Mouse (Mus musculus): ENCODE results near the gene Casq2. TPM values are rescaled to one million over a fixed set of nuclear protein-coding genes. Genes with fewer than 3 reads are reported as not detected.

Gene Casq2
- polyA plus RNA-seq, 2 experiments = 59.5 to 91.2 TPM

DNA sequence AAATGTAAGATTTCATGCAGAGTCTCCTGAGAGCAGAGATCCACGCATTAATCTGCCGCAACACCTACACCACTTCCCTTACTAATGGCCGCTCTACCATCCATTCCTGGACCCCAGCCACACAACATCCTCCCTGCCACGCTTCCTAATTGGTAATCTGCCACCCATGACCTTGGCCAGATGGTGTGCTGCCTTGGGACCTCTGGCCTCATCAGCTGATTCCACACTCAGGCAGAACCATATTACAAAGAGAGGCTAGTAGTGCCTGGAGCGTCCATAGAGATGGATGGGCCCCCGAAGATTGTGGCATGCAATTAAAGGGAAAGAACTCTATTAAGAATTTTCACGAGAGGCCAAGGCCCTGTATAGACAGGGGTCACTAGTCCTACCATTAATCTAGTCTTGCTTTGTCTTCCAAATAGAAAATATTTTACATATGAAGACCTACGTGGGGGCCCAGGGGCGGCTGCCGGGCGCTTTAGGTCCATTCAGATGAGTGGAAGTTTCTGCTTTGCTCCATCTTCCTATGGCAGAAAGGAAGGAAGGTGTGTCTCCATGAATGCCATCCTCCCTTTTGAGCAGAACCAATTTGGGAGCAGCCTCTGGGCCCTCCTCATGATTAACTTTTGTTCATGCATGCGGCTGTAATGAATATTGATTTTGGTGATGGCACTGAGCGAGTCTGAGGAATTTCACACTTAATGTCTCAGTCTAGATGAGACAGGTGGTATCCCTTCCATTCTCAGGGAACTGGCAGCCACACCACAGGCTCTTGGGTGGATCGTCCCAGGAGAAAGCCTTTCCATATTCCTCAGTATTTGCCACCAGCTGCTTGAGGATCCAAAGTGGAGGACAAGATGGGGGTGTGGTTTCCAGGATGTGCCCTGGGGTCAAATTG lies 36.8 kb upstream of the Casq2 start:
- H3K27me3 ChIP-seq (ENCODE audit: control insufficient read depth, insufficient read depth, low read length) = no peaks in the 10 kb centered on the region
- H3K36me3 ChIP-seq (ENCODE audit: control insufficient read depth, insufficient read depth, low read length) = no peaks in the 10 kb centered on the region
- no peak overlapping the region for H3K4me3 ChIP-seq (replicated peaks; ENCODE audit: low read length)
- H3K4me2 ChIP-seq (replicated peaks; ENCODE audit: low read depth, low read length, severe bottlenecking) = no peak overlapping the region
- ATAC-seq (ENCODE audit: low FRiP score, low read depth) = no peak
- H3K9ac ChIP-seq (ENCODE audit: low read depth, low read length, severe bottlenecking) = no peak overlapping the region
- H3K4me1 ChIP-seq (ENCODE audit: control insufficient read depth, insufficient read depth, low read length) = no peaks in the 10 kb centered on the region
- DNase-seq (ENCODE audit: low spot score) = no peak
- TF ChIP-seq POLR2A (IDR thresholded peaks at IDR 0.05; ENCODE audit: borderline replicate concordance, extremely low read depth, insufficient read depth, insufficient read length) = no peak
- 74% methylated on average over 14 of the region's 14 CpGs for WGBS
- no peaks in the 10 kb centered on the region for H3K9me3 ChIP-seq (ENCODE audit: control insufficient read depth, low read length)
- no peak overlapping the region for H3K27ac ChIP-seq (replicated peaks; ENCODE audit: low read depth, low read length)

DNA sequence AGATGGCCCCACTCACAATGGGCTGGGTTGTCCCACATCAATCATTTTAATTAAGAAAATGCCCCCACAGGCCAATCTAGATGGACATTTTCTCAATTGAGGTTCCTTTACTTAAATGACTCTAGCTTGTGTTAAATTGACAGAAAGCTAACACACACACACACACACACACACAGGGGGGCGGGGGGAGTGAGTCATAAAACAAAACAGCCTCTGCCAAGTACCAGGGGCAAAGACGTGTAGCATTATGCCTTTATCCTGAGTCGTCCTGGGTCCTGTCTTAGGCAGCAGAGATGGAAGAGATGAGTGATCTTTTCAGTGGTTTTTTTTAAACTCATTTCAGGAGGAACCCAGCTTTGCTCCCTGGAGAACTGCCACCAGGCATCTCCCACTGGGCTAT lies 34.2 kb upstream of the Casq2 start:
- H3K27ac ChIP-seq (replicated peaks; ENCODE audit: low read depth, low read length) = no peak overlapping the region
- no peaks in the 10 kb centered on the region for H3K4me1 ChIP-seq (ENCODE audit: control insufficient read depth, insufficient read depth, low read length)
- H3K36me3 ChIP-seq (ENCODE audit: control insufficient read depth, insufficient read depth, low read length) = no peaks in the 10 kb centered on the region
- DNase-seq (ENCODE audit: low spot score) = no peak
- H3K27me3 ChIP-seq (ENCODE audit: control insufficient read depth, insufficient read depth, low read length) = no peaks in the 10 kb centered on the region
- ATAC-seq (ENCODE audit: low FRiP score, low read depth) = no peak
- no peak overlapping the region for H3K4me2 ChIP-seq (replicated peaks; ENCODE audit: low read depth, low read length, severe bottlenecking)
- WGBS = 45% methylated on average over 3 of the region's 3 CpGs
- no peak for TF ChIP-seq POLR2A (IDR thresholded peaks at IDR 0.05; ENCODE audit: borderline replicate concordance, extremely low read depth, insufficient read depth, insufficient read length)
- no peak overlapping the region for H3K9ac ChIP-seq (ENCODE audit: low read depth, low read length, severe bottlenecking)
- no peaks in the 10 kb centered on the region for H3K9me3 ChIP-seq (ENCODE audit: control insufficient read depth, low read length)
- no peak overlapping the region for H3K4me3 ChIP-seq (replicated peaks; ENCODE audit: low read length)

DNA sequence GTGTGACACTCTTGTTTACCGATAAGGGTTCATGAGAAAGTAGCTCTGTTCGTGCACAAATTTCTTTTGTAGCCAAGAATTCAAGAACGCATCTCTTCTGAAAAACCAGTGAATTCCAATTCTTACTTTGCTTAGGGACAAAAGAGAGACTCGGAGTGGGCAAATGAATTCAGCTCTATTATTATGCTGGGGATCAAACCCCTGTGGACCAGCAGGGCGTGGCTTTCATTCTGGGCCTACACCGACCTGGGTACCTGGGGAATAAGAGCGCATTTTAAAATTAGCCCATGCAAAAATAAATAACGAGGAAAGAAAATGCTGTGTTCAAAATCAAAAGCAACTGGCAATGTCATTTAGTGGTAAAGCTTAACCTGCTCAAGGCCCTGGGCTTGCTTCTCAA lies 32.9 kb upstream of the Casq2 start:
- DNase-seq (ENCODE audit: low spot score) (no peak), ATAC-seq (ENCODE audit: low FRiP score, low read depth) (no peak)
- no peak overlapping the region for H3K4me3 ChIP-seq (replicated peaks; ENCODE audit: low read length)
- no peaks in the 10 kb centered on the region for H3K9me3 ChIP-seq (ENCODE audit: control insufficient read depth, low read length)
- H3K9ac ChIP-seq (ENCODE audit: low read depth, low read length, severe bottlenecking) = no peak overlapping the region
- H3K4me2 ChIP-seq (replicated peaks; ENCODE audit: low read depth, low read length, severe bottlenecking) = no peak overlapping the region
- no peak overlapping the region for H3K27ac ChIP-seq (replicated peaks; ENCODE audit: low read depth, low read length)
- no peaks in the 10 kb centered on the region for H3K4me1 ChIP-seq (ENCODE audit: control insufficient read depth, insufficient read depth, low read length)
- no peaks in the 10 kb centered on the region for H3K36me3 ChIP-seq (ENCODE audit: control insufficient read depth, insufficient read depth, low read length)
- no peak for TF ChIP-seq POLR2A (IDR thresholded peaks at IDR 0.05; ENCODE audit: borderline replicate concordance, extremely low read depth, insufficient read depth, insufficient read length)
- H3K27me3 ChIP-seq (ENCODE audit: control insufficient read depth, insufficient read depth, low read length) = no peaks in the 10 kb centered on the region
- WGBS = 65% methylated on average over 8 of the region's 8 CpGs

DNA sequence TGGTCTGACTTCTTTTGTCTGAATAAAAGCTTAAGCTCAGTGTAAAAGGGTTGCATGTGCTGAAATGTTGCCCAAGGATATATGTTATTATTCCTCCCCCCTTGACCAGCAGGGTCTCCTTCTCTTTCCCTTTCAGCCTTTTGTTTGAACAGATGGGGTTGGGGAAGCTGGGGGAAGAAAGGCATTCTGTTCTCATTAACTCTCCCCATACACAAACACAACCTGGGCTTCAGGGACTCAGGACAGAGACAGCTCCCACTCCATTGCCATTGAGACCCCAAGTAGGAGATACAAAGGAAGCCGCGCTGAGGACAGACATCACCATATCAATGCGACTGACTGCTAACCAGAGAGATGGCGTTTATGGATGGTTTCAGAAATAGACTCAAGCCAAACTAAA lies 30.3 kb upstream of the Casq2 start:
- ATAC-seq (ENCODE audit: low FRiP score, low read depth) (no peak), DNase-seq (ENCODE audit: low spot score) (no peak)
- Histone ChIP-seq H3K27ac (replicated peaks; ENCODE audit: low read depth, low read length) (no peak overlapping the region), H3K27me3 (ENCODE audit: control insufficient read depth, insufficient read depth, low read length) (no peaks in the 10 kb centered on the region), H3K9ac (ENCODE audit: low read depth, low read length, severe bottlenecking) (no peak overlapping the region), H3K4me2 (replicated peaks; ENCODE audit: low read depth, low read length, severe bottlenecking) (no peak overlapping the region), H3K4me1 (ENCODE audit: control insufficient read depth, insufficient read depth, low read length) (no peaks in the 10 kb centered on the region), H3K4me3 (replicated peaks; ENCODE audit: low read length) (no peak overlapping the region), H3K36me3 (ENCODE audit: control insufficient read depth, insufficient read depth, low read length) (no peaks in the 10 kb centered on the region), H3K9me3 (ENCODE audit: control insufficient read depth, low read length) (no peaks in the 10 kb centered on the region)
- 80% methylated on average over 4 of the region's 4 CpGs for WGBS
- TF ChIP-seq POLR2A (IDR thresholded peaks at IDR 0.05; ENCODE audit: borderline replicate concordance, extremely low read depth, insufficient read depth, insufficient read length) = no peak

GRCm38 (mm10) chr3:102060065-102060464 lies 26.1 kb upstream of the Casq2 start:
- H3K27me3 ChIP-seq (ENCODE audit: control insufficient read depth, insufficient read depth, low read length) = no peaks in the 10 kb centered on the region
- no peak overlapping the region for H3K4me3 ChIP-seq (replicated peaks; ENCODE audit: low read length)
- H3K9me3 ChIP-seq (ENCODE audit: control insufficient read depth, low read length) = no peaks in the 10 kb centered on the region

More at GRCm38 (mm10) chr3:102060065-102060464, 26.1 kb upstream of the Casq2 start:
- 87% methylated on average over 6 of the region's 6 CpGs for WGBS
- Histone ChIP-seq H3K9ac (ENCODE audit: low read depth, low read length, severe bottlenecking) (no peak overlapping the region), H3K4me2 (replicated peaks; ENCODE audit: low read depth, low read length, severe bottlenecking) (no peak overlapping the region), H3K27ac (replicated peaks; ENCODE audit: low read depth, low read length) (no peak overlapping the region), H3K36me3 (ENCODE audit: control insufficient read depth, insufficient read depth, low read length) (no peaks in the 10 kb centered on the region), H3K4me1 (ENCODE audit: control insufficient read depth, insufficient read depth, low read length) (no peaks in the 10 kb centered on the region)
- DNase-seq (ENCODE audit: low spot score) (no peak), ATAC-seq (ENCODE audit: low FRiP score, low read depth) (no peak)
- TF ChIP-seq POLR2A (IDR thresholded peaks at IDR 0.05; ENCODE audit: borderline replicate concordance, extremely low read depth, insufficient read depth, insufficient read length) = no peak
